Mouse (Mus musculus): ENCODE measurements around the gene Bricd5. TPM values are rescaled to one million over a fixed set of nuclear protein-coding genes. Genes with fewer than 3 reads are reported as not detected.

Gene Bricd5
- total and polyA plus RNA-seq, 2 experiments from 2014 or later = 0.95 TPM; not detected in 1

DNA sequence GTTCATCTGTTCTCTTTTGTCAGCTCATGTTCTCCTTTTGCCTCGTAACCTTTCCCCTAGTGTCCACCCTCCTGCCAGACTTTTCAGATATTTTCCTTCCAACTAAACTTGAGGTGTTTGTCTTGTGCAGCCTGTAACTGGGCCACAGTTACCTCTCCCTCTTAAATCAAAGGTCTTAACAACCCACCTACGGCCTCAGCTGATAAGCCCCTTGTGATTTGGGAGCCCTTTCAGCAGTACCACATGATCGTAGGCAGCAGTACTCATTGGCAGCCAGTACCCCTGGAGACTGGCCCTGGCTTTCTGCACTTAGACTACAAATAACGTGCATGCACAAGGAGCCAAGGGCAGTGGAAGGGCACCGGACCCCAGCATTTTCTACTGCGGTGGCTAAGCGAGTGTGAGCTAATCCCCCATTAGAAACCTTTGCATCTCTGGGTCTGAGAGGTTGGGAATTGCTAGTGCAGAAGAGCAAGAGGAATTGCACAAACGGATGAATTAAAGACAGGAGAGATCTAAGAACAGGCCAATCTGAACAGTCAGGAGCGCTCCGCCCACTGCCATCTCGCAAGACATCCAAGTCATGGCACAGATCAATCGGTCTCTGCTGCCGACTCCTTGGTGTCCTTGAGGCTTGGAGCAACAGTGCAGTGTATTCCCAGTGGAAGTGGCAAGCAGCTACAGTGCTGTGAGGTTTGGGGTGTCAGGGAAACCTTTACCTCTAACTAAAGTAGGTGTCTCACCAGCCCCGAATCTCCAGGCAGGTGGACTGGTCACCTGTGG is 44.3 kb upstream of the Bricd5 start:
- no peak overlapping the region for H3K9ac ChIP-seq (replicated peaks; ENCODE audit: low read length, poor library complexity, severe bottlenecking)
- no peak overlapping the region for H3K4me3 ChIP-seq (ENCODE audit: low read depth, low read length)
- no peaks in the 10 kb centered on the region for H3K9me3 ChIP-seq (ENCODE audit: low read length)
- no peak overlapping the region for H3K4me2 ChIP-seq (ENCODE audit: low read depth, low read length, poor library complexity, severe bottlenecking)
- no peak for TF ChIP-seq CTCF (IDR thresholded peaks at IDR 0.05)
- H3K27me3 ChIP-seq (ENCODE audit: insufficient read depth, low read length) = no peaks in the 10 kb centered on the region
- 69% methylated on average over 14 of the region's 14 CpGs for WGBS
- no peak overlapping the region for H3K27ac ChIP-seq (ENCODE audit: low read depth, low read length)
- H3K4me1 ChIP-seq (ENCODE audit: insufficient read depth, low read length) = no peaks in the 10 kb centered on the region
- ATAC-seq (ENCODE audit: low FRiP score) (no peak), DNase-seq (ENCODE audit: low spot score) (peak; percentile 50)
- peaks cover 3% of the 10 kb centered on the region; the same call in 1 of the 2 replicates for H3K36me3 ChIP-seq (ENCODE audit: insufficient read depth, low read length)

GRCm38 (mm10) chr17:24437016-24437415 is 36.7 kb upstream of the Bricd5 start:
- no peak overlapping the region for H3K4me2 ChIP-seq (ENCODE audit: low read depth, low read length, poor library complexity, severe bottlenecking)
- H3K9me3 ChIP-seq (ENCODE audit: low read length) = no peaks in the 10 kb centered on the region
- no peaks in the 10 kb centered on the region for H3K27me3 ChIP-seq (ENCODE audit: insufficient read depth, low read length)
- DNase-seq (ENCODE audit: low spot score) (peak; percentile 40), ATAC-seq (ENCODE audit: low FRiP score) (peak; percentile 33; the same call in 1 of the 2 replicates)
- H3K9ac ChIP-seq (replicated peaks; ENCODE audit: low read length, poor library complexity, severe bottlenecking) = no peak overlapping the region
- H3K4me3 ChIP-seq (ENCODE audit: low read depth, low read length) = no peak overlapping the region
- no peak overlapping the region for H3K27ac ChIP-seq (ENCODE audit: low read depth, low read length)
- H3K36me3 ChIP-seq (ENCODE audit: insufficient read depth, low read length) = peaks cover 34% of the 10 kb centered on the region
- TF ChIP-seq CTCF (IDR thresholded peaks at IDR 0.05) = peak; percentile 88
- 74% methylated on average over 5 of the region's 5 CpGs for WGBS
- H3K4me1 ChIP-seq (ENCODE audit: insufficient read depth, low read length) = no peaks in the 10 kb centered on the region

GRCm38 (mm10) chr17:24440377-24440776 is 33.3 kb upstream of the Bricd5 start:
- DNase-seq (ENCODE audit: low spot score) (no peak), ATAC-seq (ENCODE audit: low FRiP score) (no peak)
- H3K4me3 ChIP-seq (ENCODE audit: low read depth, low read length) = no peak overlapping the region
- H3K9ac ChIP-seq (replicated peaks; ENCODE audit: low read length, poor library complexity, severe bottlenecking) = no peak overlapping the region
- no peaks in the 10 kb centered on the region for H3K9me3 ChIP-seq (ENCODE audit: low read length)
- H3K27me3 ChIP-seq (ENCODE audit: insufficient read depth, low read length) = no peaks in the 10 kb centered on the region
- TF ChIP-seq CTCF (IDR thresholded peaks at IDR 0.05) = no peak
- H3K27ac ChIP-seq (ENCODE audit: low read depth, low read length) = no peak overlapping the region
- H3K4me2 ChIP-seq (ENCODE audit: low read depth, low read length, poor library complexity, severe bottlenecking) = no peak overlapping the region
- 90% methylated on average over 8 of the region's 8 CpGs for WGBS
- peaks cover 66% of the 10 kb centered on the region for H3K36me3 ChIP-seq (ENCODE audit: insufficient read depth, low read length)
- H3K4me1 ChIP-seq (ENCODE audit: insufficient read depth, low read length) = no peaks in the 10 kb centered on the region

DNA sequence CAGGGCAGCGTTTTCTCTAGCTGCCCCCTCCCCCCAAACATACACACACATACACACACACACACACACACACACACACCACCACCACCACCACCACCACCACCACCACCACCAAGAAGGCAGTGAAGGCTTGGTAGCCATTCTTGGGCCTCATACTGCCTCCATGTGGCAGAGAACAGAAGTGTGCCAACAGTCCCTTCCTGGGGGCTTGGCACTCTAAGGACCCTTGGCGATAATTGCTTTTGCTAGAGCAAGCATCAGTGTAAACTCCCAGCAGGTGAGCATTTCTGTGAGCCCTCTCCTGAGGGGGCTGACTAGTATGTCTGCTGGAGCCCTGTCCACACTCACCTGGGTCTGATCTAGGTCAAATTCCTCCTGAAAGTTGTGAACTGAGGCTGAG is 32.5 kb upstream of the Bricd5 start:
- peak; percentile 31 for DNase-seq (ENCODE audit: low spot score)

DNA sequence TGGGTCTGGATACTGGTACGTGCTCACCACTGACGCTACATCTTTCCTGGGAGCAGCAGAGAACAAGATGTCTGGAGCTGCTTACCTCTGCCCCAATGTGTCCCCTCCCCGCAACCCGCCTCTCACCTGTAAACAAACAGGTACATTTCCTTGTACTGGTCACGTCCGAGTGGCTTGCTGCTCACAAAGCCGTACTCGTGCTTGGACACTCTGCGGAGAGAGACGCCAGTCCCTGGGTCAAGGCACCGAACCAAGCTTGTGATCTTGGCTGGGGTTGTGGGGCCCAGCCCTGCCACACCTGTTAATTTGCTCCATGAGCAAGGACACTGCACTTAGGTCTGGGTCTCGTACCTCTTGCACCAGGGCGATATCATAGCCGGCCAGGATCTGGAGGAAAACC is 31.6 kb upstream of the Bricd5 start:
- ATAC-seq (ENCODE audit: low FRiP score) (no peak), DNase-seq (ENCODE audit: low spot score) (no peak)
- Histone ChIP-seq H3K9me3 (ENCODE audit: low read length) (no peaks in the 10 kb centered on the region), H3K4me2 (ENCODE audit: low read depth, low read length, poor library complexity, severe bottlenecking) (no peak overlapping the region), H3K9ac (replicated peaks; ENCODE audit: low read length, poor library complexity, severe bottlenecking) (no peak overlapping the region), H3K36me3 (ENCODE audit: insufficient read depth, low read length) (peaks cover 83% of the 10 kb centered on the region), H3K27me3 (ENCODE audit: insufficient read depth, low read length) (no peaks in the 10 kb centered on the region), H3K4me1 (ENCODE audit: insufficient read depth, low read length) (no peaks in the 10 kb centered on the region), H3K27ac (ENCODE audit: low read depth, low read length) (no peak overlapping the region), H3K4me3 (ENCODE audit: low read depth, low read length) (no peak overlapping the region)
- TF ChIP-seq CTCF (IDR thresholded peaks at IDR 0.05) = no peak
- WGBS = 92% methylated on average over 14 of the region's 14 CpGs

More for the DNA sequence above, 32.5 kb upstream of the Bricd5 start:
- no peaks in the 10 kb centered on the region for H3K9me3 ChIP-seq (ENCODE audit: low read length)
- TF ChIP-seq CTCF (IDR thresholded peaks at IDR 0.05) = peak; percentile 60
- no peak overlapping the region for H3K4me2 ChIP-seq (ENCODE audit: low read depth, low read length, poor library complexity, severe bottlenecking)
- no peaks in the 10 kb centered on the region for H3K27me3 ChIP-seq (ENCODE audit: insufficient read depth, low read length)
- H3K36me3 ChIP-seq (ENCODE audit: insufficient read depth, low read length) = peaks cover 74% of the 10 kb centered on the region
- no peak overlapping the region for H3K27ac ChIP-seq (ENCODE audit: low read depth, low read length)
- 41% methylated on average over 2 of the region's 2 CpGs for WGBS
- no peaks in the 10 kb centered on the region for H3K4me1 ChIP-seq (ENCODE audit: insufficient read depth, low read length)
- ATAC-seq (ENCODE audit: low FRiP score) = no peak
- H3K9ac ChIP-seq (replicated peaks; ENCODE audit: low read length, poor library complexity, severe bottlenecking) = no peak overlapping the region
- no peak overlapping the region for H3K4me3 ChIP-seq (ENCODE audit: low read depth, low read length)

- Histone ChIP-seq H3K4me2 (ENCODE audit: low read depth, low read length, poor library complexity, severe bottlenecking) (no peak within 1 kb of the TSS), H3K4me1 (ENCODE audit: insufficient read depth, low read length) (no peaks in the 10 kb centered on the region), H3K36me3 (ENCODE audit: insufficient read depth, low read length) (peaks cover 87% of the 10 kb centered on the region), H3K4me3 (ENCODE audit: low read depth, low read length) (no peak within 1 kb of the TSS), H3K27ac (ENCODE audit: low read depth, low read length) (no peak within 1 kb of the TSS), H3K27me3 (ENCODE audit: insufficient read depth, low read length) (no peaks in the 10 kb centered on the region), H3K9me3 (ENCODE audit: low read length) (no peaks in the 10 kb centered on the region), H3K9ac (replicated peaks; ENCODE audit: low read length, poor library complexity, severe bottlenecking) (no peak within 1 kb of the TSS)
- no peak for DNase-seq (ENCODE audit: low spot score)
- ATAC-seq (ENCODE audit: low FRiP score) = no peak
- 84% methylated on average over 7 of the region's 7 CpGs for WGBS
- no peak for TF ChIP-seq CTCF (IDR thresholded peaks at IDR 0.05)
These were observed 31.0 kb upstream of the Bricd5 start, which contains the start of gene Dnase1l2 for GRCm38 (mm10) chr17:24442632-24443155. Dnase1l2 (minus strand) TSS chr17:24443105.

Measured in midbrain, postnatal 0 days (tissue).